Mouse (Mus musculus) layer of hippocampus, adult 9-10 months (tissue): ENCODE data around the gene Samd4b.

Experiments used
- DNase-seq: peaks from one replicate; pipeline ENCODE4 v3.0.0; 2022; ENCODE audit warnings: low spot score

Gene Samd4b

DNA sequence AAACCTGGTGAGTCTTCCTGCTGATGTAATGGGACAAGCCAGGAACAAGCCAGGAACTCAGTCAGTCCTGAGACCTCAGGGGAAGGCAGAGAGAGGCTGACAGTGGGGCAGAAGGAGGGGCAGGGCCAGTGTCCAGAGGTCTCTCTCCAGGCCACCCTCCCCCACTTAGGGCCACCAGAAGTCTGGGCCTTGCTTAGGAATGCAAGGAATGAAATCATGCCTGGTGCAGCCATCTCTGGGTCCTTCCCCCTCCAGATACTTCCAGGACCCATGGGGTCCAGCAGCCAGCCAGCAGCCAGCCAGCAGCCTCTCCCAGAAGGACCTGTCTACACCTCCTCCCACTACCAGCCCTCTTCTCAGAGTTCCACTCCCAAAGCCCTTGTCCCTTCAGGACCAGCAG lies 10.3 kb downstream of the Samd4b start:
- no peak for DNase-seq

- DNase-seq = no peak
Measured at GRCm38 (mm10) chr7:28586663-28587411, 11.1 kb downstream of the Samd4b start.

DNA sequence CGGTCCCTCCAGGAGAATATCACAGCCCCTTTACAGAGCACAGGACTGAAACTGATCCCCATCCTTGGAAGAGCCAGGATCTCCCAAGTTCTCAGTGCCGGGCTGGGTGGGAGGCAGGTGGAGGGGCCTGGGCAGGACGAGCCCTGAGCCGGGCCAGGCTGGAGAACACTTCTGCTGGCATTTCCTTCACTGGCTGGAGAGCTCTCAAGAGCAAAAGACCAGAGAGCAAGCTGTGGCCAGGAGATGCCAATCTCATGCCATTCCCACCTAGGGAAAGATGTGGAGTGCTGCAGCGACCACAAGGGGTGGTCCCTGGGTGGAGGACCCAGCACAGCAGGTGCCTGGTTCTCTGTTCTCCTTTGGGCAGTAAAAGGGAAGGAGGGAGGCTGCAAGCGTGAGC lies 12.9 kb downstream of the Samd4b start:
- no peak for DNase-seq

DNA sequence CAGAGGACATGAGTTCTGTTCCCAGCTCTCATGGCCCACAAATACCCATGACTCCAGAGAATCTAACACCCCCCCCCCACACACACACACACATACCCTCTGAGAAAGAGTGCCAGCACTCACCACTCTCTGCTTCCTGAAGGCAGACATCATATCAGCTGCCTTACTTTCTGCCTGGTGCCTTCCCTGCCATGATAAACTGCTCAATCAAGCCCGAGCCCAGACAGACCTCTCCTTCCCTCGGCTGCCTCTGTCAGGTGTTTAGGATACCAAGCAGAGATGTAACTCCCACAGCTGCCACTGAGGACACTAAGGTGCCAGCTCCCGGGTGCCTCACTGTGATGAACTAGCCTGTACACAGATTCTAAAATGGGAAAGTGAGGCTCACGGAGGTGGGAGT lies 13.5 kb downstream of the Samd4b start:
- no peak for DNase-seq

- no peak for DNase-seq
Measured at GRCm38 (mm10) chr7:28583570-28584344, 14.2 kb downstream of the Samd4b start.

- no peak for DNase-seq
Measured at GRCm38 (mm10) chr7:28582841-28583240, 15.1 kb downstream of the Samd4b start.

DNA sequence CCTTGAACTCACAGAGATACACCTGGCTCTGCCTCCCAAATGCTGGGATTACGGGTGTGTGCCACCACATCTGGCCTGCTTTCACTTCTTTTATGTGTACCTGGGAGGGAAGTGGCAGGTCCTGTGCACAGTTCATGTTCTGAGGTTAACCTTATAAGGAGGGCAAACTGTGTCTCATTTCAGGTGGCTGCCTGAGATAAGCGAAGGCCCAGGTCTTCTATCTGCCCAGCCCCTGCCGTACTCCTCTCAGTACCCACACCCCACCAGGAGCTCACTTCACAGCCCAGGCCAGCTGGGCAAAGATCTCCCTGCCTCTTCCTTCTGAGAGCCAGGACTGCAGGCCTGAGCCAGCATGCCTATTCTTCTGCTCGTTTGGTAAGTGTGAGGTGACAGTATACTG lies 16.2 kb downstream of the Samd4b start:
- no peak for DNase-seq

- DNase-seq = no peak
Measured at GRCm38 (mm10) chr7:28579826-28580225, 18.1 kb downstream of the Samd4b start.

DNA sequence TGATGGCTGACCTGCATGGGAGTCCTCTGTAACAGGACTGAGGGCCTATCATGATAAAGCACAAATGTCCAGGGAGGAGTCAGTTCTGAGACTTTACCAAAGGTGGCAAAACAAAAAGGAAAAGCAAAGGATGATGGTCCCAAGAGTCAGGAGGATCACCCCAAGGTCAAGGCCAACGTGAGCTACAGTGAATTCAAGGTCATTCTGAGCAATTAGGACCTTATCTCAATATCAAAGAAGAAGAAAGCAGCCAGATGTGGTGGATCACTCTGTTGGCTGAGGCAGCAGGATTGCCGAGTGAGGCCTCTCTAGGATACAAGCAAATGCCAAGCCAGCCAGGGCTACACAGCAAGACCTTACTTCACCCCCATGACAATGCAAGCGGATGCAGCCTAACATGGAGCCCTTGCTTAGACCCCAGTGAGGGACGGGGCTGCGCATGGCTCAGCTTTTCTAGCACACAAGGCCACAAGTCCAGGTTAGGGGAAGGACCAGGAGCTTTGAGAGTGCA lies 19.3 kb downstream of the Samd4b start:
- no peak for DNase-seq

DNA sequence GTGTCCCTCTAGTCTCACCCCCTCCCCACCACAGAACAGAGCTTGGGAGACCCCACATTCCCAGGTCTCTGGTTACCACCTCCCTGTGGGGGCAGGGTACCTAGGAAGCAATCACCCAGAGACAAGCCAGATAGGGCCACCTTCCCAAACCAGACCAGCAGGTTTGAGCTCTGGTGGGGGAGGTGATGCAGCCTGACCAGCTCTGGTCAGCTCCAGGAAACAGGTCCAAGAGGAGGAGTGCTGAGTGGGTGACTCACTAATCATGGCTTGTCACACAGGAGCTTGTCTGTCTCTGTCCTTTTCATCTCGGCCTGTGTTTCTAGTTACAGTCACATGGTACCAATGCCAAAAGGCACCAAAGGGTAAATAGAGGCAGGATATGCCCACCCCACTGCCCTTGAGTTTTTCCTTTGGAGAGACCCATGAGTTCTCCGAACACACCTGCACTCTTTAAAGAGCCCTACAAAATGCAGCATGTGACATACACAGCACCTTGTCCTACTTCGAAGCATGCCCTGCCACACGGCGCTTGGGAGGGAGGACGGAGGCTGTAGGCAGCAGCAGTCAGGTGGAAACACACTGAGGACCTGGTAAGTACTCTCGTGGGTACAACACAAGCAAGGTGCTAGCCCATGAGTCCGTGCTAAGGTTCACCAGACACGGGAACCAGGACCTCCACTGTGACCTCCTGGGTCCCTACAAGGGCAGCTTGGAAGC lies 20.0 kb downstream of the Samd4b start:
- no peak for DNase-seq

- no peak for DNase-seq
Measured at GRCm38 (mm10) chr7:28576271-28576914, 21.6 kb downstream of the Samd4b start.

DNA sequence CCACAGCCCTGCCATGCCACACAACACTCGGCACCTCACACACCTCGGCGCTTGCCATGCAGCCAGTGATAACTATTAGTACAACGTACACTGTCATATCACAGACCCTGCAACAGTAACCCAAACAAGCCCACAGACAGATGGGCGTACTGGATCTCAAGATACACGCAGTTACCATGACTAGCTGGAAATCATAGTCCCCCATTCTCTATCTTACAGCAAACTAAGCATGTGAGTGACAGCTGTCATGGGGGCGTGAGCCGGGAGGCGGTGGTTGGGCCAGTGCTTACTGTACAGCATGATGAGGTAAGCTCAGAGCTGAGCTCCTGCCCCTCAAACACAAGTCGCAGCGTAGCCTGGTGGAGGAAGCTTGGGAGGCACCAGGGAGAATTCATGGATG lies 22.3 kb downstream of the Samd4b start:
- no peak for DNase-seq

- no peak for DNase-seq
Measured at GRCm38 (mm10) chr7:28573236-28573635, 24.7 kb downstream of the Samd4b start.

DNA sequence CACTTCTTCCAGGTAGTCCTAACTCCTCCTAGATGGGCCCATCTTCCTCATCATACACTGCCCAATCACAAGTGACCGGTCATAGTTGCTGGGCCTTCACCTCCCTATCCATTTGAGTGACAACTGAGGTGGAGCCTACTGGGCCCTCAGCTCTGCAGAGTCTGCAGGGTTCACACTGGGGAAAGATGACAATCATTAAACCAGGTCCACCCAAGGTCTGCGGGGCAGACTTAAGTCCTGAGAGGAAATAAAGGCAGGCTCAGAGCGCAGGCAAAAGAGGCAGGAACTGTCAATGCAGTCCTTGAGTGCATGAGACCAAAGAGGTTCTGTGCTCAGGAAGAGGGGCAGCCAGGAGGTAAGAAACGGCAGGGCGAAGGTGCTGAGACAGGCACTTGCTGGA lies 25.3 kb downstream of the Samd4b start:
- no peak for DNase-seq

- no peak for DNase-seq
Measured at GRCm38 (mm10) chr7:28570982-28571682, 26.8 kb downstream of the Samd4b start.

DNA sequence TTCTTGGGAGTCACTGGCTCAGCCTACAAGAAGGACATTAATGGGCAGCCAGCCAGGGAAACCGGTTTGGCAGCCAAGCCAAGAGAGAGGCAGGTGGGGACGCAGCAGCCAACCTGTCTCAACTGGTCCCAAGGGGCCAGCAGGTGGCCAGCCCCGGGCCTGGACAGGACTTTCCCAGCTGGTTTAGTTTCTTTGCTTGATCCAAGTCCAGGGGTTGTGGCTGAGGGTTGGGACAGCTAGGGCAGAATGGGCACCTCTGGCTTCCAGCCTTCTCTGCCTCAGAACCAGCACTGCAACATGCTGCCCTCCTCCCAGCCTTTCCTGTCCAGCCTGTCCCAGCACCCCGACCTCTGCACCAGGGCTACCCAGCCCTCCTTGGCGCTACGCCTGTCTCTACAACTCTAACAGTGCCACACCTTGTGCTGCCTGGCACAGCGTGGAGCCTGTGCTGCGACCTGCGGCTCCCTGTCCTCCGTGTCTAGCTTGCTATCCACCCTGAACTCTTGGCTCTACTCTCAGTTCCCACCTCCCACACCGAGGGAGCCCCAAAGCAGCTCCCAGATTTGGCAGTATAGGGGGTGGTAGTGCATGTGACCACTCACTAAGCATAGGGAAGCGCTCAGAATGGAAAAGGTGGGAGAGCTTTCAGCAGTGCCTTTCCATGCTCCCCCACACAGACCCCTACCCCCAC lies 27.5 kb downstream of the Samd4b start:
- DNase-seq = no peak

- DNase-seq = peak; percentile 65
Measured at GRCm38 (mm10) chr7:28568253-28568652, 29.7 kb downstream of the Samd4b start.

DNA sequence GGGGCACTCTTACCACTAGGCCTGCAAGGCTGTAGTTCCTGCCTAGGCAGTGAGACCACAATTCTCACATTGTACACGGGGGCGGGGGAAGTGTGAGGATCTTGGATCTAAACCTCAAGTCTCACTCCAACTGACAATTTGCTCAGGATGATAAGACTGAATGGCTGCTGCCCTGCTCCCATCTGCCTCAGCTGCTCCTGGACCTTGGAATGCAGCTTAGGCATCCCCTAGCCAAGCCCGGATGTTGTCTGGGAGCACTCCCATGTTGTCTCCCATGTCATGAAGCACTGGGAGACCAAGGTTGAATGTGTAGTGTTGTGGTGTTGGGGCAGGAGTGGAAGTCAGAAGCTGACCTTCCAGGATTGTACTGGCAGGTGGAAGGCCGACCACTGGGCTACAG lies 30.4 kb downstream of the Samd4b start:
- no peak for DNase-seq

DNA sequence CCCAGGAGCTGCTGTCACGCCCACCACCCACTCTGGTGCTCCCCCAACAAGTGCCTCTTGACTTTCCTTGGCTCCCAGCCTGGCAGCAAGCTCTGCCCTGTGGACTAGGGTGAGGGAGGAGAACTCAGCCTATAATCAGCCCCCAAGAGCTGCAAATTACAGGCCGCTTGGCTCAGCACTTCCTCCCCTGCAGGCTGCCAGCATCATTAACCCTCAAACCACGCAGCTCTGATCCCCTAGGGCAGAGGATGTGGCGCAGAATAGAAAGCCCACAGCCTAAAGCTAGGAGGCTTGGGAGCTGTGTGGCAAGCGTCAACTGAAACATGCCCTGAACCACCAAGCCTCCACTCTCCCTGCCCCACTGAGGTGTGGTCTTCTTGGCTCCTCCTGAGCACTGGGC lies 32.5 kb downstream of the Samd4b start:
- DNase-seq = no peak

GRCm38 (mm10) chr7:28562951-28563350 lies 35.0 kb downstream of the Samd4b start:
- DNase-seq = no peak

- no peak for DNase-seq
Measured at GRCm38 (mm10) chr7:28562371-28562770, 35.6 kb downstream of the Samd4b start.
